Mouse (Mus musculus) heart, embryonic 11.5 days (tissue): Measurements from ENCODE around the gene Selplg. TPM values are rescaled to one million over a fixed set of nuclear protein-coding genes. Genes with fewer than 3 reads are reported as not detected.
"Not testable (repeated sequence)": the region's sequence is repeated elsewhere in the genome, so short reads cannot be mapped to it uniquely, and the experiment has no call there.

Source experiments
- ATAC-seq: fragments of 200-750 bp; cut with Nextera tagmentation; replicated peaks from 2 replicates; pipeline ENCODE4 v1.8.0; 2017; ENCODE audit warnings: moderate library complexity; ENCODE audit not compliant: insufficient number of reproducible peaks, low FRiP score, low TSS enrichment
- H3K27ac ChIP-seq: fragments of 300-500 bp; sonication (generic); 2 replicates; pipeline ENCODE4 v1.5.1; 2014; ENCODE audit warnings: mild to moderate bottlenecking, low read depth, low read length
- H3K27me3 ChIP-seq: fragments of 300-500 bp; sonication (generic); 2 replicates; pipeline ENCODE4 v1.6.1; 2014; ENCODE audit warnings: mild to moderate bottlenecking, low read length, mixed read lengths; ENCODE audit not compliant: control insufficient read depth, insufficient read depth
- H3K36me3 ChIP-seq: fragments of 300-500 bp; sonication (generic); 2 replicates; pipeline ENCODE4 v1.6.1; 2014; ENCODE audit warnings: mild to moderate bottlenecking, low read length, moderate library complexity, mixed read lengths; ENCODE audit not compliant: control insufficient read depth, insufficient read depth
- H3K4me1 ChIP-seq: fragments of 300-500 bp; sonication (generic); 2 replicates; pipeline ENCODE4 v1.6.1; 2014; ENCODE audit warnings: low read length; ENCODE audit not compliant: control insufficient read depth, insufficient read depth
- H3K4me2 ChIP-seq: fragments of 300-500 bp; sonication (generic); 2 replicates; pipeline ENCODE4 v1.6.1; 2014; ENCODE audit warnings: mild to moderate bottlenecking, moderate library complexity
- H3K4me3 ChIP-seq: fragments of 300-500 bp; sonication (generic); 2 replicates; pipeline ENCODE4 v1.5.1; 2014; ENCODE audit warnings: low read depth, low read length
- H3K9ac ChIP-seq: fragments of 300-500 bp; sonication (generic); 2 replicates; pipeline ENCODE4 v1.6.1; 2014; ENCODE audit warnings: mild to moderate bottlenecking, low read depth, low read length, moderate library complexity
- H3K9me3 ChIP-seq: fragments of 300-500 bp; sonication (generic); replicated peaks from 2 replicates; pipeline ENCODE4 v1.6.1; 2016; ENCODE audit warnings: low read length; ENCODE audit not compliant: control insufficient read depth
- WGBS: fragments of 180-500 bp; shearing (Covaris S2); extraction: QIAGEN DNeasy Blood & Tissue Kit; methylation state at CpG from one replicate; pipeline ENCODE4 v1.1.7; 2014; ENCODE audit not compliant: insufficient replicate concordance; 5-methylcytosine and 5-hydroxymethylcytosine counted together
- polyA plus RNA-seq: library from polyadenylated mRNA; unstranded; fragments of >200 nt; fragmentation: Nextera tagmentation; extraction: Ambion mirVana; gene quantifications from 2 replicates; pipeline ENCODE4 v1.2.1, GENCODE M21; 2014

Gene Selplg
- polyA plus RNA-seq, 1 experiment from 2014 or later = 1.5 TPM

DNA sequence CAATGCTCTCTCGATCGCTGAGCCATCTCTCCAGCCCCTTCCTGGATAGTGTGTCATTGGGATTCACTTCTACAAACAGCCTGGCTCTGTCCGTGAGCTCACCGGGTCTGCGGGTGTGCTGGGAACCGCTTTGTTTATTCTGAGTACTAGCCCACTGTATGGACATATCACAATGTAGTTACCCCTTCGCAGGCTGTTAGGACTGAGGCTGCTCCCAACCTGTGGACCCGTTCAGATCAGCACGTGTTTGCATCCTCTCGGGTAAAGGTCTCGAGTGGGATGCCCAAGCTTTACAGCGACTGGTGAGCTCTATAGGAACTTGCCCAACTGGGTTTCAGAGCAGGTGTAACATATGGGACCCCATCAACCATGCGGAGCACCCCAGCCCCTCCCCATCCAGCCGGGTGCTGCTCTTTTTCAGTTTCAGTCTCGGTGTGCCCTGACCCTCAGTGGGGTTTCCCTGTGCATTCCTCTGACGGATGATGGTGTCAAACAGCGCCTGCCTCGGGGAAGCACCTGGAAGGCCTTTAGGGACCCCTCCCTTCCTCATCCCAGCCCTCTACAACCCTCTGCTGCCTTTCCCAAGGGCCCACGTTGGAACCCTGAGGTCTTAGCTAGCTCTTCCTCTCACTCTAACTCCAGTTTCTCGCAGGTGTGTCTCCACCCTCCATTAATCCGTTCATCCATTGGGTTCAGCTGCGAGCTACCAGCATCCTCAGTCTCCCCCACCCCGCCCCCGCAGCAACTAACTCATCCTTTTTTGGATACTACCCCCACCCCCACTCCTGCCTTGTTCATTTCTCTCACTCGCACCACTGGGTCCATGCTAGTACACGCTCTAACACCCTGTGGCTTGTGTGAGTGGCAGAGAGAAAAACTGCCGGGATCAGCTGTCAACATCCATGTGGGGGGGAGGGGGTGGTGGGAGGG lies 18.1 kb downstream of the Selplg start:
- Histone ChIP-seq H3K4me1 (no peaks in the 10 kb centered on the region), H3K9ac (no peak overlapping the region), H3K4me3 (no peak overlapping the region), H3K27ac (no peak overlapping the region), H3K9me3 (no peaks in the 10 kb centered on the region), H3K4me2 (no peak overlapping the region), H3K36me3 (no peaks in the 10 kb centered on the region), H3K27me3 (peaks cover 3% of the 10 kb centered on the region; the same call in 1 of the 2 replicates)
- 27% methylated on average over 27 of the region's 27 CpGs for WGBS
- 0 out of 2 replicates have a peak, but pooled peaks have one; percentile 35 for ATAC-seq

DNA sequence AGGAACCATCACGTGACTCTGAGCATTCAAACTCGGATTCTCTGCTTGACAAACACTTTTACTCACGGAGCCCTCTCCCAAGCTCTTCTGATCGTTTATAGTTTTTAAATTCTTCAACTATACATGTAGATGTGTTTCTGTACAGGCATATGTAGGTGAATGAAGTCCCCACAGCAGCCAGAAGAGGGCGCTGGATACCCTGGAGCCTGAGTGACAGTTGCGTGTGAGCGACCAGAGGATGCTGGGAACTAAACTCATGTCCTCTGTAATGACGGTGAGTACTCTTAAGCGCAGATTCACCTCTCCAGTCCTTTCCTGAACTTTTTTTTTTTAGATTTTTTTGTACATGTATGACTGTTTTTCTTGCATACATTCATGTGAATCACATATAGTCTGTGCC lies 18.8 kb downstream of the Selplg start:
- Histone ChIP-seq H3K27me3 (peaks cover 3% of the 10 kb centered on the region; the same call in 1 of the 2 replicates), H3K36me3 (no peaks in the 10 kb centered on the region), H3K9ac (no peak overlapping the region), H3K4me1 (no peaks in the 10 kb centered on the region), H3K4me3 (no peak overlapping the region), H3K27ac (no peak overlapping the region), H3K4me2 (no peak overlapping the region), H3K9me3 (no peaks in the 10 kb centered on the region)
- 18% methylated on average over 9 of the region's 9 CpGs for WGBS
- ATAC-seq = no peak

DNA sequence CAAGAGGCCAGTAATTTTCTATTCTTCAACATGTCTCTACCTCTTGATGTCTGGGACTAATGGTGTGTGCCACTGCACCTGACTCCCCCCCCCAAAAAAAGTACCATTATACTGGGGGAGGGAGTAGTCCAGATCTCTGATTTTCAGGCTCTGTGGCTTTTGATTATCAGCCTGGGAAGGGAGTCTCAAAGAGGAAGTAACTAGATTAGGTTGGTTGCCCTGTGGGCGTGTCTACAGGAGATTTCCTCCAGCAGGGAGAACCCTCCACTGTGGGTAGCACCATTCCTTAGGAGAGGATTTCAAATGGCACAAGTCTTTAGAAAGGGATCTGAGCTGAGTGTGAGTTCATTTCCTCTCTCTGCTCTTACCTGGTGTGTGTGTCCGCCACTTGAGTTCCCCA lies 19.8 kb downstream of the Selplg start:
- 83% methylated on average over 2 of the region's 2 CpGs for WGBS
- ATAC-seq = no peak
- Histone ChIP-seq H3K9me3 (no peaks in the 10 kb centered on the region), H3K4me3 (no peak overlapping the region), H3K27me3 (peaks cover 5% of the 10 kb centered on the region), H3K27ac (no peak overlapping the region), H3K4me1 (peaks cover 5% of the 10 kb centered on the region; the same call in 1 of the 2 replicates), H3K4me2 (no peak overlapping the region), H3K9ac (no peak overlapping the region), H3K36me3 (no peaks in the 10 kb centered on the region)

DNA sequence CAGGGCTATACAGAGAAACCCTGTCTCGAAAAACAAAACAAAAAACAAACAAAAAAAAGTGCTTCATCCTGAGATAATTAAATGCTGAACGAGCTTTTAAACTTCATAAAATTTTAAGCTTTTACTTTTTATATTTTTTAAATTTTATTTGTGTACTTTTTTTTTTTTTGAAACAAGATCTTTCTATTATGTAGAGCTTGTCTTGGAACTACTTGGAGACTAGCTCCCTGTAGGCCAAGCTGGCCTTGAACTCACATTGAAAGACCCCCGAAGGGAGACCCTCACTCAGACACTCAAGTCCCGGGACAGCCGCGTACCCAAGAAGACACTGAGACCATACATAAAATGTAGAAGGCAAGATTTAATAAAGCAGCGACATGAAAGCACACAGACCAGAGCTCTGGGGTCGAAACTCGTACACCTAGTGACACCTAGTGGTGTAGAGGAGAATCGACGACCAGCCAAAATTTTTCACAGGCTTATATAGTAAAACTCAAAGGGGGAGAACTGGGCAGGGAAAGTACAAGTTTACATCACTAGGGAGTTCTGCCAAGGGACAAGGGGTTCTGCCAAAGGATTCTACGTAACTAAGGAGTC lies 20.5 kb downstream of the Selplg start:
- not testable (repeated sequence) for H3K9ac ChIP-seq, H3K4me3 ChIP-seq, ATAC-seq, H3K27me3 ChIP-seq, H3K4me2 ChIP-seq, H3K9me3 ChIP-seq, H3K4me1 ChIP-seq, H3K36me3 ChIP-seq, H3K27ac ChIP-seq
- WGBS = 19% methylated on average over 11 of the region's 12 CpGs

DNA sequence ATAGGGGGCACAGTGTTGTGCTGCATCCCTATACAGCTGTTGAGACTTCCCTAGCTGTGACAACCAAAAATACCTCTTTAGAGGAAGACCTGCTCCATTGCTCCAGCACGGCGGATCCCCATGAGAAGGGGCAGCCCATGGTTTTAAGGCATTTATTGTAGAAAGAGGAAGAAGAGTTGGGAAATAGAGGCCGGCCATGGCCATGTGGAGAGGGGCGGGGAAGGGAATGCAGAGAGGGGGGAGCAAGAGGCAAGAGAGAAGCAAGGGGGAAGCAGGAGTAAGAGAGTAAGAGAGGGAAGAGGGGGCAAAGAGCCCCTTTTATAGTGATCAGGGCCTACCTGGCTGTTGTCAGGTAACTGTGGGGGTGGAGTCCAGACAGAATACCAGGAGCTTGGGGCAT lies 22.3 kb downstream of the Selplg start:
- H3K4me2 ChIP-seq = no peak overlapping the region
- H3K9me3 ChIP-seq = no peaks in the 10 kb centered on the region
- WGBS = 86% methylated on average over 4 of the region's 4 CpGs
- peaks cover 5% of the 10 kb centered on the region for H3K27me3 ChIP-seq
- H3K27ac ChIP-seq = no peak overlapping the region
- H3K36me3 ChIP-seq = no peaks in the 10 kb centered on the region
- no peak overlapping the region for H3K4me3 ChIP-seq
- H3K9ac ChIP-seq = no peak overlapping the region
- ATAC-seq = no peak
- peaks cover 5% of the 10 kb centered on the region; the same call in 1 of the 2 replicates for H3K4me1 ChIP-seq

DNA sequence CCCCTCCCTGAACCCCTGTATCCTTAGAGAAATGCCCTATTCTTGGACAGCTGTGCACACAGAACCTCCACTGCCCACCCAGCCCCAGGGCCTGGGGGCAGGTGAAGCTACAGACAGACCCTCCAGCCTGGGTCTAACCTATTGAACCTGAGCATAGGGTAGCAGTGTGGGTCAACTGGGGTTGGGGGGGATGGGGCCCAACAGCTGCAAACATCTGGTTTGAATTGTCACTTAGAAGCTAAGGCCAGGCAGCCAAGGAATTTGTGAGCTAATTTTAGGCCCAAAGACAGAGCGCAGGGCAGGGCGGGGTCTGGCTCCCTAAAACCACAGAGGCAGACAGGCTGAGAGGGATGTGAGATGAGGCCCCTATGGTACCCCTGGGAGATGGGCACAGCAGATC lies 24.3 kb downstream of the Selplg start:
- H3K36me3 ChIP-seq = no peaks in the 10 kb centered on the region
- no peaks in the 10 kb centered on the region for H3K9me3 ChIP-seq
- ATAC-seq = no peak; the same call in 1 of the 2 replicates
- H3K4me3 ChIP-seq = no peak overlapping the region
- H3K27ac ChIP-seq = no peak overlapping the region
- 0 out of 2 replicates have a peak overlapping the region, but pooled peaks have one; percentile 10 for H3K9ac ChIP-seq
- H3K4me1 ChIP-seq = peaks cover 5% of the 10 kb centered on the region; the same call in 1 of the 2 replicates
- H3K4me2 ChIP-seq = no peak overlapping the region
- H3K27me3 ChIP-seq = peaks cover 5% of the 10 kb centered on the region
- 40% methylated on average over 2 of the region's 2 CpGs for WGBS

DNA sequence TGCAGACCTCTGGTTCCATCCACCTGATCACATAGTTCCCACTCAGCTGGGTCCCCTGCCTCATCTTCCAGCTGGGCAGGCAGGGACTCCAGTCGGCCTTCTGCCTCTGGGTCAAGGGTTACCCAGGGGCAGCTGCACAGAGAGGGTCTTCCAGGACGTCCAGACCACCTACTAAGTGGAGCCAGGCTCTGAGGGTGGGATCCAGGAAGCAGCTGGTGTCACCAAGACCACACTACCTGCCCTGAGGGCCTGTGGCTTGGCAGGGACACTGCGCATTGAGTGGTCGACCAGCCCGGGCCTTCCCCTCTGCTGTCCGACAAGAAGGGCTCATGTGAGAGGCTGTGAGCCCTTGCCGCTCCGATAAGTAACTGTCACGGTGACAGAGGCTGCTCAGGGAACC lies 24.7 kb downstream of the Selplg start:
- Histone ChIP-seq H3K4me2 (no peak overlapping the region), H3K4me3 (no peak overlapping the region), H3K27ac (no peak overlapping the region; the same call in 1 of the 2 replicates), H3K36me3 (no peaks in the 10 kb centered on the region), H3K9me3 (no peaks in the 10 kb centered on the region), H3K4me1 (peaks cover 5% of the 10 kb centered on the region; the same call in 1 of the 2 replicates), H3K27me3 (peaks cover 2% of the 10 kb centered on the region), H3K9ac (no peak overlapping the region)
- no peak for ATAC-seq
- WGBS = 34% methylated on average over 9 of the region's 9 CpGs

DNA sequence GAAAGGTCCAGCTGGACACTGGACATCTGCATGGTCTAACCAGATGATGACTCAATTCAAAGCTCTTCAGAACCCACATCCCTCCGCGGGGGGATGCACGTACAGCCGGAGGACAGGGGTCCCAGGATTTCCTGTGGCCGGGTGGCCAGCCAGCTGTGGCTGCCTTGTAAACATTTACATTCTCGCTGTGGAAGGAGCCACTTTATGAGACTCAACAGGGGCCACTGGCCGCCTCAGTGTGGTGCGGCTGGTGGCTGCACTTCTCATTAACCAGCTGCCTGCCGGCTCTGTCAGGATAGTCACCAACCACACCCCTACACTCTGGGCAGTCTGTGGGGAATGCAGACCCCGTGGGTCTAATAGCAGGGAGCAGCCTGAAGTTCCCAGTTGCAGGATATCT lies 26.0 kb downstream of the Selplg start:
- no peak for ATAC-seq
- WGBS = 26% methylated on average over 10 of the region's 10 CpGs

More for the DNA sequence above, 26.0 kb downstream of the Selplg start:
- peaks cover 2% of the 10 kb centered on the region; the same call in 1 of the 2 replicates for H3K27me3 ChIP-seq
- H3K9ac ChIP-seq = no peak overlapping the region
- no peak overlapping the region for H3K4me3 ChIP-seq
- H3K36me3 ChIP-seq = no peaks in the 10 kb centered on the region
- H3K27ac ChIP-seq = no peak overlapping the region
- no peaks in the 10 kb centered on the region for H3K9me3 ChIP-seq
- H3K4me1 ChIP-seq = peaks cover 5% of the 10 kb centered on the region; the same call in 1 of the 2 replicates
- no peak overlapping the region for H3K4me2 ChIP-seq
